Mouse (Mus musculus) cortical plate, adult 2 months (tissue): ENCODE measurements at regions not wholly inside any gene's neighbourhood (a gene's known extent, or its start where the extent isn't known, plus 50 kb on each side); places are given as distances from the start of the nearest gene placed in this dataset.

Experiments used
- CTCF ChIP-seq: fragments of 200-500 bp; IDR thresholded peaks from 2 replicates; pipeline ENCODE4 v1.5.1; 2011; ENCODE audit warnings: mild to moderate bottlenecking, control low read depth, low read length; ENCODE audit not compliant: insufficient read depth; ENCODE audit errors: extremely low read depth
- POLR2A ChIP-seq: fragments of 200-500 bp; IDR thresholded peaks from 2 replicates; pipeline ENCODE4 v1.6.1; 2011; ENCODE audit warnings: mild to moderate bottlenecking, low read length, control low read depth; ENCODE audit not compliant: insufficient read depth; ENCODE audit errors: extremely low read depth

DNA sequence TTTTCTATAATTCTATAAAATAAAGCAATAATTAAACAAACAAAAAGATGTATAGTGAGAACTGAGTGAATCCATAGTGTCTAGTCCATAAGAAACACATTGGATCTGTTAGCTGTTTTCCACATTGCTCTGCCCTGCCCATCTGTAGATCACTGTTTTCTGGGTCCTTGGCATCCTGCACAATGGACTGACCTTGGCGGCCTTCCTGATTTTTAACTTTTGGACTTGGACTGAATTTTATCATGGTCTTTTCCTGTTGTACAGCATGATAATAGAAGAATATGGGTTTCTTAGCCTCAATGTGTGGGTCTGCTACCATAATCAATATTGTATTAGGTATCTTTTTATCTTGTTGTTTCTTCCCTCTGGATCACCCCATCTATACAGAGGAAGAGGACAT lies 456.0 kb downstream of the 1810013L24Rik start:
- TF ChIP-seq POLR2A (no peak), CTCF (no peak)
